Mouse (Mus musculus) liver, embryonic 11.5 days (tissue): Measurements from ENCODE around the gene Cpne9. TPM values are rescaled to one million over a fixed set of nuclear protein-coding genes. Genes with fewer than 3 reads are reported as not detected.

Source experiments
- ATAC-seq: fragments of 200-750 bp; cut with Nextera tagmentation; replicated peaks from 2 replicates; pipeline ENCODE4 v1.8.0; 2017; ENCODE audit warnings: moderate number of reproducible peaks, mild to moderate bottlenecking, moderate TSS enrichment, moderate library complexity; ENCODE audit not compliant: low FRiP score
- DNase-seq: peaks from one replicate; pipeline ENCODE4 v3.0.0-alpha.2; 2017; ENCODE audit warnings: low spot score
- H3K27ac ChIP-seq: fragments of 300-500 bp; sonication (generic); 2 replicates; pipeline ENCODE4 v1.5.1; 2014; ENCODE audit warnings: mild to moderate bottlenecking, low read depth, low read length, control low read depth
- H3K27me3 ChIP-seq: fragments of 300-500 bp; sonication (generic); replicated peaks from 2 replicates; pipeline ENCODE4 v1.6.1; 2014; ENCODE audit warnings: low read length, mixed read lengths; ENCODE audit not compliant: control insufficient read depth, insufficient read depth
- H3K36me3 ChIP-seq: fragments of 300-500 bp; sonication (generic); 2 replicates; pipeline ENCODE4 v1.6.1; 2014; ENCODE audit warnings: mild to moderate bottlenecking, low read length, moderate library complexity, mixed read lengths; ENCODE audit not compliant: control insufficient read depth, insufficient read depth
- H3K4me1 ChIP-seq: fragments of 300-500 bp; sonication (generic); replicated peaks from 2 replicates; pipeline ENCODE4 v1.6.1; 2014; ENCODE audit warnings: low read length, mixed read lengths; ENCODE audit not compliant: control insufficient read depth, insufficient read depth
- H3K4me2 ChIP-seq: fragments of 300-500 bp; sonication (generic); 2 replicates; pipeline ENCODE4 v1.6.1; 2014; ENCODE audit warnings: mild to moderate bottlenecking, control low read depth, moderate library complexity
- H3K4me3 ChIP-seq: fragments of 300-500 bp; sonication (generic); 2 replicates; pipeline ENCODE4 v1.5.1; 2014; ENCODE audit warnings: low read depth, low read length, control low read depth
- H3K9ac ChIP-seq: fragments of 300-500 bp; sonication (generic); 2 replicates; pipeline ENCODE4 v1.6.1; 2014; ENCODE audit warnings: low read depth, low read length, control low read depth
- H3K9me3 ChIP-seq: fragments of 300-500 bp; sonication (generic); 2 replicates; pipeline ENCODE4 v1.6.1; 2016; ENCODE audit warnings: low read length, inconsistent platforms, mixed read lengths; ENCODE audit not compliant: control insufficient read depth
- WGBS: fragments of 180-500 bp; shearing (Covaris S2); extraction: QIAGEN DNeasy Blood & Tissue Kit; methylation state at CpG from one replicate; pipeline ENCODE4 v1.1.7; 2014; 5-methylcytosine and 5-hydroxymethylcytosine counted together
- polyA plus RNA-seq: library from polyadenylated mRNA; unstranded; fragments of >200 nt; fragmentation: Nextera tagmentation; extraction: Ambion mirVana; gene quantifications from 2 replicates; pipeline ENCODE4 v1.2.1, GENCODE M21; 2014

Gene Cpne9
- polyA plus RNA-seq, 1 experiment from 2014 or later: 0.07 TPM

DNA sequence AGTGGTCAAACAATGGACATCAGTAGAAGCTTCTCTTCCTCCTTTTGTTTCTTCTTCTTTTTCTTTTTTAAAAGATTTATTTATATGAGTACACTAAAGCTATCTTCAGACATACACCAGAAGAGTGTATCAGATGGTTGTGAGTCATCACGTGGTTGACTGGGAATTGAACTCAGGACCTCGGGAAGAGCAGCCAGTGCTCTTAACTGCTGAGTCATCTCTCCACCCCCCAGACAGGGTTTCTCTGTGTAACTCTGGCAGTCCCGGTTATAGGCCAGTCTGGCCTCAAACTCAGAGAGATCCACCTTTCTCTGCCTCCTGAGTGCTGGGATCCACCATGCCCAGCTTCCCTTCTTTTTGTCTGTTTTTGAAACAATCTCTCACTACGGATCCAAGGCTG is 14.5 kb downstream of the Cpne9 start:
- Histone ChIP-seq H3K4me1 (no peaks in the 10 kb centered on the region), H3K9me3 (no peaks in the 10 kb centered on the region), H3K9ac (no peak overlapping the region), H3K36me3 (no peaks in the 10 kb centered on the region), H3K4me3 (no peak overlapping the region), H3K4me2 (no peak overlapping the region), H3K27ac (no peak overlapping the region), H3K27me3 (no peaks in the 10 kb centered on the region)
- ATAC-seq (no peak), DNase-seq (no peak)
- WGBS: 54% methylated on average over 4 of the region's 4 CpGs

- Histone ChIP-seq H3K36me3 (no peaks in the 10 kb centered on the region), H3K9ac (no peak overlapping the region), H3K27me3 (no peaks in the 10 kb centered on the region), H3K4me3 (no peak overlapping the region), H3K9me3 (no peaks in the 10 kb centered on the region), H3K4me2 (no peak overlapping the region), H3K4me1 (peaks cover 3% of the 10 kb centered on the region; the same call in 1 of the 2 replicates), H3K27ac (no peak overlapping the region)
- DNase-seq: no peak
- 80% methylated on average over 5 of the region's 5 CpGs for WGBS
- ATAC-seq: no peak
Observed at GRCm38 (mm10) chr6:113301350-113301749, 19.2 kb downstream of the Cpne9 start.

GRCm38 (mm10) chr6:113302258-113302657 is 20.2 kb downstream of the Cpne9 start:
- Histone ChIP-seq H3K4me2 (no peak overlapping the region), H3K36me3 (no peaks in the 10 kb centered on the region), H3K4me1 (peaks cover 3% of the 10 kb centered on the region; the same call in 1 of the 2 replicates), H3K27me3 (no peaks in the 10 kb centered on the region), H3K9me3 (no peaks in the 10 kb centered on the region), H3K27ac (no peak overlapping the region), H3K4me3 (no peak overlapping the region), H3K9ac (no peak overlapping the region)
- WGBS: 26% methylated on average over 3 of the region's 3 CpGs
- ATAC-seq: no peak
- DNase-seq: no peak

DNA sequence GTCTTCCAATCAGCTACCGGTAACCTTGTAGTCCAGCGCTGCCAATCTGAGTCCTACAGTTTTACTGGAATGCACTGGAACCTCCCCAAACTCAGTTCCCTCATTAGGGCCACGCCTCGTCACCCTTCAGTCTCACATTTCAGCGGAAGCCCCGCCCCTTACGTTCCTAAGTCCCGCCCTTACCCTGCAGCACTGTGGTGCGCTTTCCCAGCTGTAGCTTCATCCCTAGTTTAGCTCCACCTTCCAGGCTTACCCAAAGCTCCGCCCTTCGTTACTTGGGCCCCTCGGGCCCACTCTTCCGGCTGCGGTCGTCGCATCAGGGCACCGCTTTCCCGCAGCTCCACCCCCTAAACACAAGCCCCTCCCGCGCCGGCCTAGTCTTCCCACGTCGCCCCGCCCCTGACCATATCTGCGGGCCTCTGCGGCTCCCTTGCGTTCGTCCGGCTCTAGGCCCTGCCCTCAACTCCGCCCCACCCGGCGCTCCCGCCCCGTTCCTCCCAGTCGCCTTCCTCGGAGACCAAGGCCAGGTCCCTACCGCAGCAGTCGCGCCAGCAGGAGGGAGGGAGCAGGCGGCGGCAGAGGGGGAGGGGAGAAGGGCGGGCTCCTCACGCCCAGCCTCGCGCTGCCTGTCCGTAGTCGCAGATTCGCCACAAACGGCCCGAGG is 24.3 kb downstream of the Cpne9 start:
- H3K27ac ChIP-seq: peak overlapping the region; percentile 95
- WGBS: under 1% methylated on average over 50 of the region's 50 CpGs
- no peaks in the 10 kb centered on the region for H3K27me3 ChIP-seq
- H3K9ac ChIP-seq: peak overlapping the region; percentile 97
- H3K4me1 ChIP-seq: peaks cover 12% of the 10 kb centered on the region
- H3K36me3 ChIP-seq: peaks cover 4% of the 10 kb centered on the region; the same call in 1 of the 2 replicates
- peak overlapping the region; percentile 89 for H3K4me3 ChIP-seq
- no peaks in the 10 kb centered on the region for H3K9me3 ChIP-seq
- peak overlapping the region; percentile 98 for H3K4me2 ChIP-seq
- DNase-seq (peak; percentile 100), ATAC-seq (peak; percentile 96)

DNA sequence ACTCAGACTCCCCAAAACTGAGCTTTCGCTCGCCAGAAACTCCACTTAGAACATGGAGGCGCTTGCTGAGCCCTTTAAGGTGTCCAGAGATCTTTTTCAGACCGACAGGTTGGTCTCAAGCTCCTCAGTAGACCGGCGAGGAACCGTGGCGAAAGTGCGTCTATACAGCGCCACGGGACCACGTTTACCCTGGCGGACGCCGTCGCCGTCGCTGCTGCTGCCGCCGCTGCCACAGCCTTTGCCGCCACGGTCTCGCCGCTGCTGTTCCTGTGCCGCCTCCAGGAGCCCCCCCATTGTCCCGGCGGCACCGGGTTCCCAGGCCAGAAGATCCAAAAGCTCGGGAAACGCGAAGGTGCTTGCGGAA is 24.9 kb downstream of the Cpne9 start, which contains the start of gene Brpf1:
Brpf1 (plus strand) TSS at position 152 of the 364 bp plus-strand sequence.
- Histone ChIP-seq H3K9me3 (no peaks in the 10 kb centered on the region), H3K27me3 (no peaks in the 10 kb centered on the region), H3K4me1 (peaks cover 12% of the 10 kb centered on the region), H3K36me3 (peaks cover 4% of the 10 kb centered on the region; the same call in 1 of the 2 replicates), H3K4me2 (peak within 1 kb of the TSS; percentile 98), H3K27ac (peak within 1 kb of the TSS; percentile 95), H3K9ac (peak within 1 kb of the TSS; percentile 97), H3K4me3 (peak within 1 kb of the TSS; percentile 89)
- WGBS: under 1% methylated on average over 32 of the region's 32 CpGs
- ATAC-seq: peak; percentile 57
- no peak for DNase-seq

- Histone ChIP-seq H3K27ac (peak overlapping the region; percentile 95), H3K9ac (peak overlapping the region; percentile 97), H3K4me2 (peak overlapping the region; percentile 98), H3K36me3 (peaks cover 10% of the 10 kb centered on the region), H3K9me3 (no peaks in the 10 kb centered on the region), H3K27me3 (no peaks in the 10 kb centered on the region), H3K4me1 (peaks cover 12% of the 10 kb centered on the region), H3K4me3 (peak overlapping the region; percentile 89)
- no peak for ATAC-seq
- under 1% methylated on average over 33 of the region's 34 CpGs for WGBS
- no peak for DNase-seq
Observed at GRCm38 (mm10) chr6:113307481-113308121, 25.5 kb downstream of the Cpne9 start.

GRCm38 (mm10) chr6:113308141-113308540 is 26.0 kb downstream of the Cpne9 start:
- H3K9me3 ChIP-seq: no peaks in the 10 kb centered on the region
- peak overlapping the region; percentile 89 for H3K4me3 ChIP-seq
- H3K36me3 ChIP-seq: peaks cover 14% of the 10 kb centered on the region
- no peaks in the 10 kb centered on the region for H3K27me3 ChIP-seq
- 22% methylated on average over 5 of the region's 5 CpGs for WGBS
- peak overlapping the region; percentile 97 for H3K9ac ChIP-seq
- H3K27ac ChIP-seq: peak overlapping the region; percentile 95
- no peak for ATAC-seq
- no peak for DNase-seq
- peak overlapping the region; percentile 98 for H3K4me2 ChIP-seq
- peaks cover 12% of the 10 kb centered on the region for H3K4me1 ChIP-seq

GRCm38 (mm10) chr6:113315972-113316371 is 33.9 kb downstream of the Cpne9 start:
- no peak overlapping the region for H3K9ac ChIP-seq
- H3K4me3 ChIP-seq: no peak overlapping the region
- DNase-seq (no peak), ATAC-seq (no peak)
- H3K9me3 ChIP-seq: no peaks in the 10 kb centered on the region
- no peak overlapping the region for H3K4me2 ChIP-seq
- no peaks in the 10 kb centered on the region for H3K4me1 ChIP-seq
- H3K36me3 ChIP-seq: peaks cover 72% of the 10 kb centered on the region
- H3K27ac ChIP-seq: no peak overlapping the region
- WGBS: 96% methylated on average over 3 of the region's 3 CpGs
- H3K27me3 ChIP-seq: no peaks in the 10 kb centered on the region
